Mouse (Mus musculus) CD4-positive, CD25-positive, alpha-beta regulatory T cell, adult 2 months (primary cell): ENCODE results near the gene Rph3a.
"Not testable (repeated sequence)": the region's sequence is repeated elsewhere in the genome, so short reads cannot be mapped to it uniquely, and the experiment has no call there.

Experiments
- DNase-seq: peaks from one replicate; pipeline ENCODE4 v3.0.0-alpha.2; 2012; ENCODE audit warnings: low read depth, low spot score

The Rph3a gene

GRCm38 (mm10) chr5:120974522-120974921, 35.4 kb downstream of the Rph3a start:
- DNase-seq = no peak

- no peak for DNase-seq
These were observed 37.6 kb downstream of the Rph3a start for GRCm38 (mm10) chr5:120972278-120972677.

- DNase-seq = no peak
These were observed 38.6 kb downstream of the Rph3a start for GRCm38 (mm10) chr5:120971326-120971725.

GRCm38 (mm10) chr5:120969703-120970102, 40.2 kb downstream of the Rph3a start:
- no peak for DNase-seq

- DNase-seq = no peak
These were observed 41.1 kb downstream of the Rph3a start for GRCm38 (mm10) chr5:120968799-120969198.

GRCm38 (mm10) chr5:120968134-120968532, 41.8 kb downstream of the Rph3a start:
- no peak for DNase-seq

GRCm38 (mm10) chr5:120967355-120968133, 42.3 kb downstream of the Rph3a start:
- no peak for DNase-seq

- DNase-seq = no peak
These were observed 43.0 kb downstream of the Rph3a start for GRCm38 (mm10) chr5:120966894-120967293.

- DNase-seq = no peak
These were observed 43.7 kb downstream of the Rph3a start for GRCm38 (mm10) chr5:120966156-120966555.

DNA sequence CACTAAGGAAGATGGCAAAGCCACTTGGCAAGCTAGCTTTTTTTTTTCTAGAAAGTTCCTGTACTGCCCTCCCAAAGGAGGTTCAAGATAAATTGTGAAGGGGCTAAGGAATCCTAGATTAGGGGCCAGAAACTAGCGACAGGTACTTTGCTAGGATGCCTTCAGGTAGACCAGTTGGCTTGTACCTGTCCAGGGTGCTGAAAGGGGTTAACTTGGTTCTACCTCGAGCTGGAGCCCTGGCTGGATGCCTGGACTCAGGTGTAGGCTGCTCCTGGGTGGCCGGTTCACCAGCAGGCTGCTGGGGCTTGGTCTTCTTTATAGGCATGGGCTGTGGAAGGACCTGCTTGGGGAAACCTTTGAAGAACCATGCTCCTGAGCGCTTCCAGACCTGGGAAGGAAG, 48.9 kb downstream of the Rph3a start:
- DNase-seq = peak; percentile 24

- DNase-seq = peak; percentile 71
These were observed 55.9 kb downstream of the Rph3a start for GRCm38 (mm10) chr5:120953974-120954373.

DNA sequence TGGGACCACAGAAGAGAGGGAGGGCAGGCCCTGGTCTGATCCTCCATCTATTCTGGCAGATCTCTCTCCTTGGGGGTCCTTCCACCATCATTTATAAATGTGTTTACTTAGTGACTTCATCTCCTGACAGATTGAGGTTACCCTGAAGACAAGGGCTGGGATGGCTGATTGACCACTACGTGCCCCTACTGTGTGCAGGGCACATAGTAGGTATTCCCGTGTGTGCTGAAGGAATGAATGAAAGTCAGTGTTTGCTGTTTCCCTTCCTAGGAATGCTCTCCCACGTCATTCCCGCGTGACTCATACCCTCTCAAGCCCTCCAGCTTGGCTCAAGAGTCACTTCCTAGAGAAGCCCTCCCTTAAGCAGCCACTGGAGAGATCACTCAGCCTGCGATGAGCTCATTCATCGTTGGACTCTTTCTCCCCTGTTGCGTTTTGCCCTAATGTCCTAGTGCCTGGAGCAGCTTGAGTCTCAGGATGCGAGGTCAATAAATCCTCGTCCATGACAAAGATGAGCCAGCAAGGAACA, 57.6 kb downstream of the Rph3a start:
- DNase-seq = no peak

GRCm38 (mm10) chr5:120942076-120942475, 67.8 kb downstream of the Rph3a start:
- no peak for DNase-seq

DNA sequence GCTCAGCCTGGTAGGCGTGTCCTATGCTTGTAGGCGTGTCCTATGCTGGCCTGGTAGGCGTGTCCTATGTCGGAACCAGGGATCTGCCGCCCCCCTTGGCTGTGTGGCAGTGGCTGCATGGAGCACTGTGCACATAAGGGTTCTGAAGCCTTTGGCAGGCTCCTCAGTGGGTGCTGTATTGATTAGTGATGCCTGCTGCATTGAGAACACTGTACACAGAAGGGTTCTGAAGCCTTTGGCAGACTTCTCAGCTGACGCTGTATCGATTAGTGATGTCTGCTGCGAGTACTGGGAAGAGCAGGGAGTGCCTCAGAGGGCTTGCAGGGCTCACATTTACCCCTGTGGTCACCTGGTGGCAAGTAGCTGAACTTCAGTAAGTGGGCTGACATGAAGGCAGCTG, 71.3 kb downstream of the Rph3a start:
- DNase-seq = peak; percentile 7

DNA sequence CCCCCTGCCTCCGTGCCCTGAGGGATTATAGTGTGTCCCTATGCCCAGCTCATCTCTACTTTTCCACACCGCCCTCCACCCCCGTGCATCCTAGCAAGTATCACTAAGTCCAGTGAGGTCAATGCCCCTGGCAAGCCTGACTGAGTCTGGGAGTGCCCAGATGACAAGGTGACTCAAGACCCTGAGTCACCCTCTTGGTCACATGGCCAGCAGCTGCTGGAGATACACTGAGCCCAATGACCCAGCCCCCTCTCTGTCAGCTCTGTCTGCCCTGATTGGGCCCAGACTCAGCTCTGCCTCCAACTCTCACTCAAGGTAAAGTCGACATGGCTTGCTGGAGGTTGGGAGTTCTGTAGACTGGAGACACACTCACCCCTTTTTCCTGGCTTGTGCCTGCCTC, 72.1 kb downstream of the Rph3a start:
- no peak for DNase-seq

DNA sequence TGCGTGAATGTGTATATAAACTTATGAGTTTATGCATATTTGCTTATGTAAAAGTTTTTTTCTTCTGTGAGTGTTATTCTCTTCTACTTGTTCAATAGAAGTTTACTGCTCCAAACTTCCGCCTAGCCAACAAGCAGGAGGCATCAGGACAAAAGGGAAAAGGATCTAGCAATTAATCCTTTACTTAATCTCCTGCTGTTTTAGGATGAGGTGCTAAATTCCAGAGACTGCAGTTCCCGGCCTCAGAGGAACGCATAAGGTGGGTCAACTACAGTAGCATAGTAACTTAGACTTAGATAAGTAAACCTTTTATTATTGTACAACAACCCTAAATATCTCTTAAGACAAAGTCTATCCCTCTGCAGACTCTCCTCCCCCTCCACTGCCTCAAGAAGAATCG, 75.9 kb downstream of the Rph3a start:
- DNase-seq = no peak

GRCm38 (mm10) chr5:120927036-120927435, 82.9 kb downstream of the Rph3a start:
- peak; percentile 24 for DNase-seq

- DNase-seq = not testable (repeated sequence)
These were observed 83.6 kb downstream of the Rph3a start for GRCm38 (mm10) chr5:120926311-120926710.

DNA sequence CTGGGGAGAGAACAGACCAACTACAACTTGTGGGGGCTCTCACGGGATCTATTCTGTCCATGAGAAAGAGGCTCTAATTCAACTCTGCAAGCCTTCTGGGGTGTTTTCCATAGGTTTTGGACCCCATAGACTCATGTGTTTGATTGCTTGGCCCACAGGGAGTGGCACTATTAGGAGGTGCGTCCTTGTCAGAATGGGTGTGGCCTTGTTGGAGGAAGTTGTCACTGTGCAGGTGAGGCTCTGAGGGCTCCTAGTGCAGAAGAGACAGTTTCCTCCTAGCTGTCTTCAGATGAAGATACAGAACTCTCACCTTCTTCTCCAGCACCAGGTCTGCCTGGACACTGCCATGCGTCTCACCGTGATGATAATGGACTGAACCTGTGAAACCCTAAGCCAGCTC, 85.4 kb downstream of the Rph3a start:
- DNase-seq = not testable (repeated sequence)

DNA sequence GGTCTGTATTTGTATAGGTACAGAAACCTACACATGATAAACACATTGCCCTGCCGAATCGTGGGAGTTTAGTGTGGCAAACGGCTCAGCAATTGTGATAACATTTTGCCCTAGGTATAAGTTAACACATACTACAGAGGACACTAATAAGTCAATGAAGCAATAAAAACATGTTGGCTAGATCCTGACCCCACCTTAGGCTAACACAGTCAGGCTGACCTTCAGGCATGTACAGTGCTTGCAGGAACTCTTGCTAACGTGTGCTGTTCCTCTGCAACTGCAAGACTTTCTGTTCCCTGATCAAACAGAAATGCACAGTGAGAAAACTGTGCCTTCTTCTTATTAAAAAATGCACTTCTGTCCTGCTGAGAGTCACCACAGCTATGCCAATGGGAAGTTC, 85.9 kb downstream of the Rph3a start:
- DNase-seq = no peak

- no peak for DNase-seq
These were observed 89.6 kb downstream of the Rph3a start for GRCm38 (mm10) chr5:120920296-120920695.

- DNase-seq = not testable (repeated sequence)
These were observed 90.5 kb downstream of the Rph3a start for GRCm38 (mm10) chr5:120919156-120919935.

GRCm38 (mm10) chr5:120914204-120914603, 95.7 kb downstream of the Rph3a start, which contains the start of gene Oas1d:
TSS of gene Oas1d (plus strand) at chr5:120914536.
- peak; percentile 14 for DNase-seq
